Mouse (Mus musculus) heart, postnatal 4 days (tissue): ENCODE measurements around the gene Stra6. TPM values are rescaled to one million over a fixed set of nuclear protein-coding genes. Genes with fewer than 3 reads are reported as not detected.
A peak's percentile ranks its signal among the peaks of the same experiment; 100 is the strongest.

Source experiments
- DNase-seq: peaks from one replicate; pipeline ENCODE4 v3.0.0; 2021
- total RNA-seq, 2 experiments: library from RNA; stranded (reverse); gene quantifications; 2 replicates each; pipeline ENCODE4 v1.2.3; 2021

Gene Stra6
- total RNA-seq, 2 experiments from 2014 or later: 0.11 to 0.26 TPM

DNA sequence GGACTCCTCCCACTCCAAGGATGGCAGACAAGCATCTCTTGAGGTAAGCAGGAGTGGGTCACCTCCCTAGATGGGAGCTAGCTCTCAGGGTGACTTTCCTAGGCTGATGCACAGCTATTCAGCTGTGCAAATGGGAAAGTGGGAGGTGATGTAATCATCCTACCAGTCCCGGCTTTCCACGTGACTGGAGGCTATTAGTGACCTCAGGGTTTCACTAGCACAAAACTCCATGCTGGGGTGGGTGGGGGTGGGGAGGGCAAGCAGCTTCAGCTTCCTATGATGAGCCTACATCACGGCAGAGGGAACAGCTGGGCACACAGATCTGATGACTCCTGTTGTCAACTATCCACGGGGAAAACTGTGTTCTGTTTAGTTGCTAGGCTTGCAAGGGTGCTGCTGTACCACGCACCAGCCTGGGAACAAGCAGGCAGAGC is 111.2 kb downstream of the Stra6 start:
- DNase-seq: no peak

DNA sequence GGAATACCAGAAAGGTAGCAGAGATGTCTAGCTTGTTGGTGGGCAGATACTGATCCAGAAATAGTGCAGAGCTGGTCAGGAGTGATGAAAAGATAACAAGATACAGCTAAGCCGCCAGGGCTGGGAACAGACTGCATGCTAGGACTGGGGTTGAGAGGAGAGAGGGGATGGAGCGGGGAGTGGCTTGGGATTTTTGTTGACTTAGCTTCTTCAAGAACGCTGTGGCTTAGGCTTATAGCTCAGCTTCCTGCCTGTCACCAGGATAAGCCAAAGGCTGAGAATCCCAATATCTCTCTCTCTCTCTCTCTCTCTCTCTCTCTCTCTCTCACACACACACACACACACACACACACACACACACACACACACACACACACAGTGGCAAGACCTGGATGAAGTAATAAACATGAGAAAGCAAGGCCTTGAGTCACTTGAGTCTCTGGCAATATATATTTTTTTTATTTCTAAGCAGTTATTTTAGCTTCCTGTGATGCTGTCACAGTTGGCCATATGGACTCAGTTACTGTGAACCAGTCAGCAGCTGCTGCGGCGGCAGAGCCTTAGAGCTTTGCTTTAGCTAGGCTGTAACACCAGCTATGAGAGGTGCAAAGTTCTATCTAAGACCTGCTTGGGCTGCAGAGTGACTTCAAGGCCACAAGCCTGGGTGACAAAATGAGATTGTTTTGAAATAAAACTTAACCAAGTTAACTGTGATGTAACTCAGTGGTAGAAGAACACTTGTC is 112.3 kb downstream of the Stra6 start:
- DNase-seq: no peak

DNA sequence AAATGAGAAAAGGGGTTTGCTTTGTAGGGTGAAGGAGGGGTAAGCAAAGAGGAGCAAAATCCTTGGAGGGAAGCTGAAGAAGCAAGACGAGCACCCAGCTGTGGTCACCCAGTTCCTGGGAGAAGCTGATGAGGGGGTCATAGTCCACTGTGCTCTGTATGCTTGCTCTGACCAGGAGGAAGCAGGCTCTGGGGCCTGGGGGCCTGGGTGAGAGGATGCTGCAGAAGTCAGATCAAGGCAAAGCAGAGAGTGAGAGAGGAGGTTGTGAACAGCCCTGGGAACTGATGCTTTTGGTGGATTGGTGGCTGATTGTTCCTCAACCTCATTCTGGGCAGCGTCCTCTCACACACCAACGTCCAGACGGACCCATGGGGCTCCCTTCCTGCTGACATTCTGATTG is 113.6 kb downstream of the Stra6 start:
- no peak for DNase-seq

DNA sequence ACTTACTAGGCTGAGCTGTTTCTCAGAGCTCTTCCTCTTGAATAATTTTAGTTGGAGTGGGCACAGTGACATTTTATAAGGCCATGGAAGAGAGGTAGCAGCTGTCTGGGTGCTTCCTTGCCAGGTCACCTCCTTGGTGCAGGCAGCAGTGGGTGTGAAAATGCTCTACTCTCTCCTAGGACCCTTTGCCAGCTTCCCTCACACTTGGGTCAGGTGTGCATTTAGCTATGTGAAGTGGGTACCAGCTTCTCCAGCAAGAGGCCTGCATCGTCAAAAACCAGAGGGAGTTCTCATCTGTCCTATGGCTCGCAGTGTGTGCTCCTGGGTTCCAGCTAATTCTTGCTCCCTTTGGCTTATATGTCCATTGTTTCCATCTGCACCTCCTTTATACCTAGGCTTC is 115.8 kb downstream of the Stra6 start:
- DNase-seq: no peak

DNA sequence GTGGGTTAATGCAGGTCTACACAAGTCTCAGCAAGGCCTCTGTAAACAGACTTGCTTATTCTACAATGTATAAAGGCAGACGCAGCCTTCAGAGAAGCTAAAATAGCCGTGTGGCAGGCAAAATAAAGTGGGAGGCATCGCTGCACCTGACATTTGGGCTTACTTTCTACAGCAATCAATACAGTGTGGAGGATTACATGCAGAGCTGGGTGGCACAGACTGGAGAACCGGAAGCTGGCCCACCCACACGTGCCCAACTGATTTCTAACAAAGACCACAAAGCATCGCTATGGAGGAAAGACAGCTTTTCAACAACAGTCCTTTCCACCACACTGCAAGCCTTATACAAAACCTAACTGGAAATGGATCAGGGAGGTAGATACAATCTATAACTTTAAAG is 120.9 kb downstream of the Stra6 start:
- DNase-seq: no peak

DNA sequence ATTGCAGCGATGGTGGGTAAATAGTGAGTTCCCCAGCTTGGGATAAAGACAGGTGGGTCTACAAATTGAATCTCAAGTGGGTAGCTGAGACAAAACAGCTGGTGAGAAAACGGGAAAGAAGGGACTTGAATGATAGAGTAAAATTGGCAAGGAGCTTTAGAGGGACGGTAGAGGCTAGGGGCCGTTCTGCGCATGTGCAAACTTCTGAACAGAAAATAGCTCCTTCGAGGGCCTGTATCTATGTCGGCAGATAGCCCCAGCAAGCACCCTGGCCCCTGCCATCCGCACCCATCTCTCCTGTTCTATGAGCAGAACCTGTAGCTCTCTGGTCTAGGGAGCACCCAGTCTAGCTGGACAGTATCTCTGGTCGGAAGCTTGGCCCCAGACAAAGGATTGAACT is 130.6 kb downstream of the Stra6 start:
- DNase-seq: no peak

DNA sequence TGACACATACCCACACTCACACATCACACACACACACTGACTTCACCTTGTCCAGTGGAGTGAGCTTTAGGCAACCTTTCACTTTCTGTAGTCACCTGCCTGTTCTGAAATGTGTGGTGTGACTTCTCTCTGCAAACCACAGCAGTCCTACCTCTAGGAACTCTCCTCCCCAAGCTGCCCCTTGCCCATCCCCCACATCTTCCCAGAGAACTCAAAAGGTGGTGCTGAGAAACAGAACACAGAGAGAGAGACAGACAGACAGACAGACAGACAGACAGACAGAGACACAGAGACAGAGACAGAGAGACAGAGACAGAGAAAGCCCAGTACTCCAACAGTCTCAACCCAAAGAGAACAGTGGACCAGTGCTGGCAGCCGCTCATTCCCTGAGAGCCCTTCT is 132.1 kb downstream of the Stra6 start:
- DNase-seq: no peak

DNA sequence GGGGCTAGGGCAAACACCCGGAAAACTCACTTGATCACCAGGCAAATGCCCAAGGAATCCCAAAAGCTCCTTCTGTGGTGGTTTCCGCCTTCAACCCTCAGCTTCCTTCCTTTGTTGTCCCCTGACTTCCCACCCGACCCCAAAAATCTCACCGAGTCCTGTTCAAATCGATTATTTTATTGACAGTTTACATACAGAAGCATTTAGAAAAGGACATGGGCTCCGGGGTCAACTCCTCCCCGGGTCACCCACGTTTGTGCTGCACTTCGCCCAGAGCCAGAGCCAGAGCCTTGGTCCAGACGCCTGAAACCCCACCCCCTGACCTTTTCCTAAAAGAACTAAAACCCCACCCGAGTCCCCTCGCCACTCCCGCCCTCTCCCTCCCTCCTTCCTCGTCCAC is 132.6 kb downstream of the Stra6 start:
- DNase-seq: no peak

DNA sequence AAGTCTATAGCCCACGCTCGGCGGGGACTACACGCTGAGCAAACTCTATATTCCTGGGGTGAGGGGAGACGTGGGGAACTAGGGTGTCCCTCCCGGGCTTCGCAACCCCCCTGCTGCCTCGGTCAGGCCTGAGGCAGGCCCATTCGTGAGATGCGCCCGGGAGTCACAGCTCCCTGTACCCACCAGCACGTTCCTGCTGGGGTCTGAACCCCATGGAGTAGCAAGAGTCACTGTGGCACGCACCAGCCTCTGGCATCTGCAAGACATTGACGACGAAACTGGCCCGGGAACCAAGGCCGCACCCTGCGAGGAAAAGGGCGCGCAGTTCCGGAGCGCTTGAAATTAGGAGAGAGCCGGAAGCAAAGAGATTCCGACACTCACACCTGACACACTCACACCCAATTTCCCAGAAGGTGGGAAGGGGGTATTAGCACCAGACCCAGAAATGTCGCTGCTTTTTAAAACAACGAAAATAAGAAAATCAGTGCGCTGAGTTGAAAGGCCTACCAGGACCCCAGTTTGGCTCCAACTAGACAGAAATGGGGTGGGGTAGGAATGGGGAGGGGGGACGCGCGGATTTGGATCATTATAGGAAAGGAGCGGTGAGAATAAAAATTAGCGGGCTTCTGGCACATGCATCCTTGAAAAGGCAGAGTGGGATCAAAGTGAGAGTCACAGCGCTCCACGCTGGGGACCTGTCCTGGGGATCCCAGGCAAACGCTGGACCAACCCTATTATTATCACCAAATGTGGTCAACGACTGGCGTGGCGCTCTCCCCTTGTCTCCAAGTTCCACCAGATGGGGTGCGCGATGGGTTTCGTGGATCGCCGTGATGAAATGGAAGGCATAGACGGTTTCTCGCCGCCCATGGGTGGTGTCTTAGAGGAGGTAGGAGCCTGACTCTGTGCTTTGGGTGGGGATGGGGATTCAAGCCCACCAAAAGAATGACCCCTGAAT is 133.3 kb downstream of the Stra6 start:
- no peak for DNase-seq

DNA sequence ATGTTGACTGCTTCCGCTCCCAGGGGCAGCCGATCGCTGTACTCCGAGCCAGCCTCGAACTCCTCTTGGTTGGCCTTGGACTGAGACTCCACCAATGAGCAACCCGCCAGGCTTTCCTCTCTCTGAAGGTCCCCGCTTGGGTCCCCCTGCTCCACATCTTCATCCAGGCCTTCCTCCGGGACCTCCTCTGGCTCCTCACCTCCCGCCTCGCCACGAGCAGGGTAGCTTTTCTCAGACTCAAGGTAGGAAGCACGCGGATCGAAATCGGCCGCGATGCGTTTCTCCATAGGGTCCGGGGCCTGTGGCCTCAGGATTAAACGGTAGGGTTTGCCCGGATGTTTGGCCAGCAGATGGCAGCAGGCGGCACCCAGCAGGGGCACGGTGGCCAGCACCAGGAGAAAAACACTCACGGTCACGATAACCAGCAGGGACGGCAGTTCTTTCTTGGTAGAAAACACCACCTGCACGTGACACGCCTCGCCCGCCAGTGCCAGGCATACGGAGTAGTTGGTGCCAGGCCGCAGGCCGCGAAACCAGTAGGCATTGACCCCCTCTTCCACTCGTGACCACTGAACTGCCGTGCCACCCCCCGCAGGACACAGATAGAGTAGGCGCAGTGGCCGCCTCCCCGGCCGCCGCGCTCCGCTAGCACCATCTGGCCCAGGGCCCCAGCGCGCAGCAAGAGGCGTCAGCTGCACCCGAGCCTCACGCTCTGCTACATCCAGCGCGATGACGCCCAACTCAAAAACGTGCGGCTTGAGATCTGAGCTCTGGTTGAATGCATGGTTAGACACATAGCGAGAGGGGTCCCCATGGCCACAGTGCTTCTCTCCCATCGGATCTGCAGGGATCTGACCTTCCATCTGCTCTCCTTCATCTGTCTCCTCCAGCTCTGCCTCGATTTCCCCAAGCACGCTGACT is 134.5 kb downstream of the Stra6 start:
- DNase-seq: peak; percentile 66

DNA sequence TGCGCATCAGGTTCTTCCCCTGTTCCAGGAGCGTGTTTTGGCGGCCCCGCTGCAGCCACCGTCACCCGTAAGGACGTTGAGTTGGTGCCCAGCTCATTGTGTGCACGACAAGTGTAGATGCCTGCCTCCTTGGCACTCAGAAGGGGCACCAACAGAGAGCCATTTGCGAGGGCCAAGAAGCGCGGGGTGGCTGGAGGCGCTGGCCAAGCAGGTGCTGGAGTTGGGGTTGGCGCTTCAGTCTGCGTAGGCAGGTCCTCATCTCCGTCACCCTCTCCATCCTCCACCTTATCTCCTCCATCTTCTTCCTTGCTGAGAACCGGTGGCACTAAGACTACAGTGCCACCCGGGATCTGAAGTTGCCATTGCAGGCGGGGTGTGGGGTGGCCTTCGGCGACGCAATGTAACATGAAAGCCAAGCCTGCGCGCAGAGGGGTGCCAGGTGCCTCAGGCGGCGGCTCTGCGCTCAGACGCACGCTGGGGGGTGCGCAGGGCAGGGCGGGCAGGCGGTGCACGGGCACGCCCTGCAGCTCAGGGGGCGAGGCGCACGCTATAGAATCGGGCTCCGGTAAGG is 135.3 kb downstream of the Stra6 start:
- no peak for DNase-seq

DNA sequence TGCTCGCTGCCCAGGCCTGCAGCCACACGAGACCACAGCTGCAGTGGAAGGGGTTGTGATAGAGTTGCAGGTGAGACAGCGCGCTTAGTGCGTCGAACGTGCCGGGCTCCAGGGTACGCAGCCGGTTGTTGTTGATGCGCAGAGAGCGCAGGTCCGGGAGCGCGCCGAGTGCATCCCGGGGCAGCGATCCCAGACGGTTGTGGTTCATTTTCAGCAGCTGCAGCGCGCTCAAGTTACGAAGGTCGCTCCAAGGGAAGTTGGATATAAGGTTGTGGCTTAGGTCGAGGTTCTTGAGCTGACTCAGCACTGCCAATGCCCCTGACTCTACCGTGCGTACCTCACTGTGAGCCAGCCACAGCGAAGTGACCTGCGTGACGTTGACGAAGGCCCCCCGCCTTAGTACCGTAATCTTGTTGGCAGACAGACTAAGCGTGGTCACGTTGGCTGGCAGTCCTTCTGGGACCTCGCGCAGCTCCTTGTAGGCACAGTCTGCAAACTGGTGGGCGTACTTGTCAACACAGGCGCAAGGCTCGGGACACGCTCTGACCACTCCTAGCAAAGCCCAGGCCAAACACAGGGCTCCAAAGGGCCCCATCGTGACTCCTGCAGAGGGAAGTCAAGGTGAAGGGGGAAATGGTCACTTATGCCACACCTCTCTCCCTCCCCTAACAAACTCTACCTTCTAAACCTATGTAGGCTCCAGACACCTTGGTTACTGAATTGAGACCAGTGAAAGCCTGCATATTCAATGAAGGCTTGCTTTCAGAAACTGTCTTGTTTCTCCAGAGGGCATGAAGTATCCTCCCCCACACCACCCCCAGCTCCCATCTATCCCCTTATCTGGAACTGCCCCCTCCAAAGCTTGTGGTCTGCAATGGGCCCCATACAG is 136.0 kb downstream of the Stra6 start:
- DNase-seq: no peak

DNA sequence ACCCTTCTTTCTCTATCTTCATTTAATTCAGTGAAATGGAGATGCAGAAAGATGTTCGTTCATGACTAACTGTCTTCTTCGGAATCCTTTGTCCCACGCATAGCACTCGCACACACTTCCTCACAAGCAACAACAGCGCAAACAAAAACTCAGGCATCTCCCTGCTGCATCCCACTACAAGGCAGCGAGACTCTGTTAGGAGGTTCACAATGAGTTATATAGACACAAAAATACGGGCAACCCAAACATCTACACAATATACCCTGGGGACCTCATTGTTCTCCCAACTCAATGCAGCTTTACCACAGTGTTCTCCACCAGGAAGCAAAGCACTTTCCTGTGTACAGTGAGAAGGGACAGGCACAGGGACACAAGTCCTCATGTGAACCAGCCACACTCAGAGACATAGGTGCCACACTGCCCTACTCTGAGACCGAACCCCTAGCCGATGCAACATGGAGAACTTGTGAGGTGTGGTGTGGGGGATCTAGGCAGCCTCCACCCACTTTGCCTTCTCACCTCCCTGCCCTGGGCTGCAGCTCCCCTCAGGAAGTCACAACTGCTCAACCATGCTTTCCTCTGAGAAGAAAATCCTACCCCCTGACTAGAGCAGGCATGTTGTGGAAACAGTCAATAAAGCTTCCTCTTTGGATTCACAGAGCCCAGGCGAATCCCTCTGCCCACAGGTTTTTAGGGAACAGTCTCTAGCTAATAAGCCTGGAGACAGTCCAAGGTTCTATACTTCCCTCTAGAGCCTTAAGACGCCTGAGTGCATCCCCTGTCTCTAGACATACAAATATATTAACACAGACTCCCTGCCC is 136.9 kb downstream of the Stra6 start:
- no peak for DNase-seq

DNA sequence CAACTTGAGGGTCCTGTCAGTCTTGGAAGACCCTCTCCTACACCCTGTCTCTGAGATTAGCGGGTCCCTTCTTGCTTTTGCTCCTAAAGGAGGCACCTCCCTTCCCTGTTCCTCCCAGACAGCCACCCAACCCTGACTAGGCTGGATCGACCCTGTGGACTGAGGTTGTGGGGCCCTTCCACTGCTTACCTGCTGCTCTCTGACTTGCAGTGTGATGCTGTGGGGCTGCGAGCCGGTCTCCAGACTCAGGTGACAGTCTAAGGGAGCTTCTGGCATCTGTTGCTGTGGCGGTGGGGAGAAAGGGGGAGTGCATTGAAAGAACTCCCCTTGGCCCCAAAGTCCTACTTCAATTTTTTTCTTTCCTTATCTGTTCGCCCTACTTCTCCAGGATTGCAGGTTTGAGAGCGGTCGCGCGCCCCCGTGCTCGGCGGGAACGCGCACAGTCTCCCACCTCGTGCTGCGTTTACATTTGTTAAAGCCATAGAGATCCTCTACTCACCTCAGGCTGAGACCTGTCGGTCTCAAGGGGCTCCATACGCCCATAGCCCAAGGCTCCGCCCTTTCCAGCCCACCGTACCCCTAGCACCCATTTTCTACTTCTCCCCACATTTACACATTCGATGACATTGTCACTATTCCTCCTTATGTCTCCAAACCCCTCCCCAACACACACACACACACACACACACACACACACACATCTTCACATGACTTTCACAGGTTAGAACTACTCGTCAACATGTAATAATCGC is 137.7 kb downstream of the Stra6 start:
- no peak for DNase-seq

DNA sequence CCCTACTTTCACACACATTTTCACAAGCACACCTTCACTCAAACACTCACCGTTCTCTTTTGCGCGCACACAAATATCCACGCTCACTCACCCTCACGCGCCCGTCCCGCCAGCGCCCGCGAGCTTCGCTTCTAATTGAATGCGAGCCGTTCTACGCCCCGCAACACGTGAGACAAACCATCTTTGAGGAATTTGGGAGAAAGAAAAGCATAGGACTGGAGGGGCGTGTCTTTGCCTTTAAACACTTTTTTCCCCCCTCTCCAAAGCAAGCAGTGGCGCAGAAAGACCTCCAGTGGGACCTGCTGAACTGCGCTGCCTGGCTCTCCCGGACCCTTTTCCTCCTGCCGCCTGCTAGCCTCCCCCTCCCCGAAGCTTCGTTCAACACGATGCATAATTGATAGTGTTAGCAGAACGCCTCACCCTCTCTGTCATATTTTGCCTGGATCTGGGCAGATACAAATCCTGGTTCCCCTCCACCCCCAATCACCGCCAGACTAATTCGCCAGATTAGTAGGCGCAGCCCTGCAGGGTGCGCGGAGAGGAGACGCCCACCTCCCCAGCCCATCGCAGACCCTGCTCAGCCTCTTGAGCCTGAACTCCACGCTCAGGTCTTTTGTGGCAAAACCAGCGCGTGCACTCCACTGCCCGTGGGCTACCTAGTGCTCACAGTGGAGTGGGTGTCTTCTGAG is 138.4 kb downstream of the Stra6 start:
- DNase-seq: no peak

DNA sequence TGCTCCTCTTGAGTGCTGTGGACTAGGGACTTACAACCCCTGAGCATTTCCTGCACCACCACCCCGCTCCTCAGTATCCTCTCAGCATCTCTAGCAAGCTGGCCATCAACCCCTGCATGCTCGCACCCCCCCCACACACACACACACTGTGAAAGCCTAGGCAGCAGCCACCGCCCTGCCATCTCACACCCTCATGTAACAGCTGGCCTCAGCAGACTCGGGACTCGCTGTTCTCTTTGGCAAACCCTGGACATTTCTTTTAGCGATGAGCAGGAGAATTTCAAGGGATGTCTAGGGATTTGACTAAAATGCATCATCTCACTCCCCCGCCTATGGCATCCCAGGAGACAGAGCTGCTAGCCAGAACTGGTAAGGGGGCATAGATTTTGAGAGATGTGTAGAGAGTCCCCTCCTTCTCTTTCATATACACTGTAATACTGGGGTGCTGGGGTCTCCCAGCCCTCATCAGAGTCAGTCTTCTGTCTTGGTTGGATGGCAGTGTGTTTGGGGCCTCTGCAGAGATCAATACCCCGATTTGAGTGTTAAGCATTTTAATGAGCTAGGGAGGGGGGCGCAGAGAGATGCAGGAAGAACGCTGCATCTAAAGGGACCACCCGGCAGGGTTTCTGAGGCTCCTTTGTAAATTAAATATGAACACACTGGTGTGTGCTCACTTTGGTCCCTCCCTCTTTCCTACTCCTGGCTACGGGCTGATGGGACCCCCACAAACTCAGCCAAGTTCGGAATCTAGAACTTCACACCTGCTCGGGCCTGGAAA is 139.3 kb downstream of the Stra6 start:
- no peak for DNase-seq
